Mouse (Mus musculus) bone marrow macrophage, adult 2 months (primary cell): ENCODE results near the gene Gm3776. TPM values are rescaled to one million over a fixed set of nuclear protein-coding genes. Genes with fewer than 3 reads are reported as not detected.
"Not testable (repeated sequence)": the region's sequence is repeated elsewhere in the genome, so short reads cannot be mapped to it uniquely, and the experiment has no call there.

ENCODE experiments used
- H3K27ac ChIP-seq: 2 replicates; pipeline ENCODE4 v1.5.1; 2012; ENCODE audit warnings: low read depth, low read length; ENCODE audit not compliant: insufficient read depth
- H3K4me1 ChIP-seq: 2 replicates; pipeline ENCODE4 v1.6.1; 2012; ENCODE audit warnings: low read length; ENCODE audit not compliant: control insufficient read depth, insufficient read depth
- H3K4me3 ChIP-seq: 2 replicates; pipeline ENCODE4 v1.5.1; 2012; ENCODE audit warnings: mild to moderate bottlenecking, low read length, moderate library complexity; ENCODE audit not compliant: insufficient read depth
- CTCF ChIP-seq: IDR thresholded peaks from 2 replicates; pipeline ENCODE4 v1.5.1; 2012; ENCODE audit warnings: low read depth, mild to moderate bottlenecking, low read length, moderate library complexity
- POLR2A ChIP-seq: IDR thresholded peaks from 2 replicates; pipeline ENCODE4 v1.6.1; 2012; ENCODE audit warnings: mild to moderate bottlenecking, low read depth, low read length, borderline replicate concordance
- polyA plus RNA-seq: library from polyadenylated mRNA; stranded (reverse); fragments of >200 nt; gene quantifications from 2 replicates; pipeline ENCODE4 v1.2.4, GENCODE M21; 2012; ENCODE audit not compliant: missing spikeins, insufficient read depth, insufficient read length

Gm3776 gene
- polyA plus RNA-seq: not detected in 2 replicates

DNA sequence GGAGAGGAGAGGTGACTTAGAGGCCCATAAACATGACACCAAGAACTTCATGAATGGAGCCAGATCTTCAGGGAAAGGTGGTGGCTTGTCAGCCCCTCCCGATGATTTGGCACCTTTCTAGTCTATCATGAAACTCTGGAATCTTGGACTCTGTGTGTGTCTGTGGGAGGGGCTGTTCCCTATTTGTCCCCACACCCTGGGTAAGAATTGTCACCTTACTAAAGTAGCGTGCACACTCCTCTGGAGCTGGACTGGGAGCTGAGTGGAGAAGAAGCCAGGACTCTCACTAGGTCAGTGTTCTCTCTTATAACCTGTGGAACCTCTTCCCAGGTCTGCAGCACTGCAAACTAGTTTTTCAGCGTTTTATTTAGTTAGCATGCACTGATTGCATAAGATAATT, at the start of gene Gm3776:
Gene Gm3776 (plus strand): TSS at position 216 of the 400 bp plus-strand sequence.
- not testable (repeated sequence) for H3K4me1 ChIP-seq, H3K4me3 ChIP-seq, H3K27ac ChIP-seq

DNA sequence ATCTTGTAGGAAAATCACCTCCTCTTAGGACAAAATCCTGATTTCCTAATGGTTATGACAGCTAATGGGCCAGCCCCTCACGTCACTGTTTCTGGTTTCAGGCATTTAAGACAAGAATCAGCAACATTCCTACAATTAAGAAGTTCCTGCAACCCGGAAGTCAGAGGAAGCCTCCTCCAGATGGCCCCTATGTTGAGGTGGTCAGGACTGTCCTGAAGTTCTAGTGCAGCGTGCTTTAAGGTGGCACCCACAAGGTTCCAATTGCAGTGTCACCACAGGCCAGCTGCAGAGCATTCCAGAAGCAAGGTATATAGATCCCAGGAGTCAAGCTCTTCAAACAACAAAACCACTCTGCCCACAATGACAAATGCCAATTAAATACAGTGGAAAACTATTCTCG, 48.0 kb upstream of the Gm3776 start:
- no peak overlapping the region for H3K27ac ChIP-seq
- no peaks in the 10 kb centered on the region for H3K4me1 ChIP-seq
- no peak for TF ChIP-seq POLR2A
- TF ChIP-seq CTCF: no peak
- H3K4me3 ChIP-seq: no peak overlapping the region

- Histone ChIP-seq H3K4me3 (no peak overlapping the region), H3K4me1 (no peaks in the 10 kb centered on the region), H3K27ac (no peak overlapping the region)
- no peak for TF ChIP-seq CTCF
- no peak for TF ChIP-seq POLR2A
These were observed 46.9 kb upstream of the Gm3776 start for GRCm38 (mm10) chr9:78210079-78210478.

GRCm38 (mm10) chr9:78210821-78211220, 46.1 kb upstream of the Gm3776 start:
- Histone ChIP-seq H3K27ac (no peak overlapping the region), H3K4me1 (no peaks in the 10 kb centered on the region), H3K4me3 (no peak overlapping the region)
- TF ChIP-seq POLR2A (no peak), CTCF (no peak)

DNA sequence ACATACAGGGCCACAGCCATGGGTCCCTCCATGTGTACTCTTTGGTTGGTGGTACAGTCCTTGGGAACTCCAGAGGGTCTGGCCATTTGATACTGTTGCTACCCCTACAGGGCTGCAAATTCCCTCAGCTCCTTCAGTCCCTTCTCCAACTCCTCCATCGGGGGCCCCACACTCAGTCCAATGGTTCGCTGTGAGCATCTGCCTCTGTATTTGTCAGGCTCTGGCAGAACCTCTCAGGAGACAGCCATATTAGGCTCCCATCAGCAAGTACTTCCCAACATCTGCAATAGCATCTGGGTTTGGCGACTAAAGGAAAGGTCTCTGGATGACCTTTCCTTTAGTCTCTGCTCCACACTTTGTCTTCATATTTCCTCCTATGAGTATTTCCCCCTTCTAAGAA, 45.4 kb upstream of the Gm3776 start:
- Histone ChIP-seq H3K27ac (no peak overlapping the region), H3K4me3 (no peak overlapping the region), H3K4me1 (no peaks in the 10 kb centered on the region)
- TF ChIP-seq CTCF: no peak
- no peak for TF ChIP-seq POLR2A

GRCm38 (mm10) chr9:78212341-78213049, 44.4 kb upstream of the Gm3776 start:
- no peak overlapping the region for H3K4me3 ChIP-seq
- H3K4me1 ChIP-seq: no peaks in the 10 kb centered on the region
- no peak for TF ChIP-seq CTCF
- TF ChIP-seq POLR2A: no peak
- H3K27ac ChIP-seq: no peak overlapping the region

- no peak for TF ChIP-seq POLR2A
- no peak for TF ChIP-seq CTCF
- Histone ChIP-seq H3K27ac (no peak overlapping the region), H3K4me3 (no peak overlapping the region), H3K4me1 (no peaks in the 10 kb centered on the region)
These were observed 39.9 kb upstream of the Gm3776 start for GRCm38 (mm10) chr9:78217074-78217473.

DNA sequence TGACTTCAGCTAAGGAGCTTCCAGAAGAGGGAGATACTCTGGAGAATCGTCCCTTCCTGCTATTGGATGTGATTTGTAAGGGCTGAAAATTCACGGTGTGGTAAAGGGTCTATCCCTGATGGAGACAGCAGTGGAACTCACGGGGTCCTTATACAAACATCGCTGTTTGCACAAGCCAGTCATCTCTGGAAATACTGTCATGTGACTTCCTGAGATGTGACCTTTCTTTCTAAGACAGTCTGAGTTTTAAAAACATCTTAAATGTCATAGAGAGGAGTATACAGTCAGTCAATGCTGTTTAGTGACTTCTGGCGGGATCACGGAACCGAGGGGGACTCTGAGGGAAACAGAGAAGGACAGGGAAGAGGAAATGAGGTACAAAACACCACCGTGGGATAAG, 34.3 kb upstream of the Gm3776 start:
- TF ChIP-seq POLR2A (no peak), CTCF (no peak)
- Histone ChIP-seq H3K4me3 (no peak overlapping the region), H3K27ac (no peak overlapping the region), H3K4me1 (peaks cover 6% of the 10 kb centered on the region)

GRCm38 (mm10) chr9:78223221-78223902, 33.6 kb upstream of the Gm3776 start:
- TF ChIP-seq POLR2A (no peak), CTCF (no peak)
- no peak overlapping the region for H3K4me3 ChIP-seq
- peaks cover 6% of the 10 kb centered on the region for H3K4me1 ChIP-seq
- no peak overlapping the region for H3K27ac ChIP-seq

DNA sequence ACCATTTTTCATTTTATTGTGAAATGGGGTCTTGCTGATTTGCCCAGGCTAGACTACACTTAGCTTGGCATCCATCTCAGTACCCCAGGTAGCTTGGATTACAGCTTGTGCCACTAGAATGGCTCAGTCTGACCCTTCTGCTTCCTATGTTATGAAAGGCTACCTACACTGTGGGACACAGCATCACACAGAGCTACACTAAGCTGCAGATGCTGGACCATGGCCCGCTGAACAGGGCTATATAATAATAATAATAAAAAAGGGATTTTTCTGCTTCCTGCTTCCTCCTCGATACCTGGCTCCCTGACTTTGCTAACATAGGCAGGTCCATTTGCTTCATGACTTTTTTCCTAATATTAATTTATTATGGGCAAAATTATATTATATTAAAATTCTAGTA, 32.5 kb upstream of the Gm3776 start:
- Histone ChIP-seq H3K4me1 (peaks cover 6% of the 10 kb centered on the region), H3K27ac (no peak overlapping the region), H3K4me3 (no peak overlapping the region)
- TF ChIP-seq CTCF (no peak), POLR2A (no peak)
